Mouse (Mus musculus) kidney, postnatal 0 days (tissue): ENCODE data around the gene Lxn. TPM values are rescaled to one million over a fixed set of nuclear protein-coding genes. Genes with fewer than 3 reads are reported as not detected.

Experiments used
- ATAC-seq: fragments of 200-750 bp; cut with Nextera tagmentation; replicated peaks from 2 replicates; pipeline ENCODE4 v1.8.0; 2017; ENCODE audit warnings: low read depth, moderate number of reproducible peaks, moderate TSS enrichment, moderate library complexity; ENCODE audit not compliant: low FRiP score
- DNase-seq: peaks from one replicate; pipeline ENCODE4 v3.0.0-alpha.2; 2016; ENCODE audit warnings: low spot score
- H3K27ac ChIP-seq: fragments of 300-500 bp; sonication (generic); 2 replicates; pipeline ENCODE4 v1.5.1; 2014; ENCODE audit warnings: mild to moderate bottlenecking
- H3K27me3 ChIP-seq: fragments of 300-500 bp; sonication (generic); 2 replicates; pipeline ENCODE4 v1.6.1; 2014; ENCODE audit warnings: low read length, mixed read lengths; ENCODE audit not compliant: insufficient read depth
- H3K36me3 ChIP-seq: fragments of 300-500 bp; sonication (generic); 2 replicates; pipeline ENCODE4 v1.6.1; 2014; ENCODE audit warnings: low read length, mixed read lengths; ENCODE audit not compliant: insufficient read depth
- H3K4me1 ChIP-seq: fragments of 300-500 bp; sonication (generic); replicated peaks from 2 replicates; pipeline ENCODE4 v1.6.1; 2014; ENCODE audit warnings: antibody characterized with exemption, low read length, mixed read lengths; ENCODE audit not compliant: insufficient read depth
- H3K4me2 ChIP-seq: fragments of 300-500 bp; sonication (generic); 2 replicates; pipeline ENCODE4 v1.6.1; 2014; ENCODE audit warnings: mild to moderate bottlenecking, low read length, moderate library complexity, mixed read lengths
- H3K4me3 ChIP-seq: fragments of 300-500 bp; sonication (generic); replicated peaks from 2 replicates; pipeline ENCODE4 v1.5.1; 2014; ENCODE audit warnings: low read depth, low read length
- H3K9ac ChIP-seq: fragments of 300-500 bp; sonication (generic); 2 replicates; pipeline ENCODE4 v1.6.1; 2014; ENCODE audit warnings: low read depth, low read length
- H3K9me3 ChIP-seq: fragments of 300-500 bp; sonication (generic); replicated peaks from 2 replicates; pipeline ENCODE4 v1.6.1; 2016; ENCODE audit warnings: low read length, inconsistent platforms, mixed read lengths
- CTCF ChIP-seq: IDR thresholded peaks from 2 replicates; pipeline ENCODE4 v1.5.1; 2016; ENCODE audit warnings: antibody characterized with exemption, low read depth, mild to moderate bottlenecking, moderate library complexity
- WGBS: fragments of 180-500 bp; shearing (Covaris S2); extraction: QIAGEN DNeasy Blood & Tissue Kit; methylation state at CpG from one replicate; pipeline ENCODE4 v1.1.7; 2014; 5-methylcytosine and 5-hydroxymethylcytosine counted together
- polyA plus RNA-seq: library from polyadenylated mRNA; unstranded; fragments of >200 nt; fragmentation: Nextera tagmentation; extraction: Ambion mirVana; gene quantifications from 2 replicates; pipeline ENCODE4 v1.2.1, GENCODE M21; 2015

Gene Lxn
- polyA plus RNA-seq, 1 experiment from 2014 or later: 66.6 TPM

DNA sequence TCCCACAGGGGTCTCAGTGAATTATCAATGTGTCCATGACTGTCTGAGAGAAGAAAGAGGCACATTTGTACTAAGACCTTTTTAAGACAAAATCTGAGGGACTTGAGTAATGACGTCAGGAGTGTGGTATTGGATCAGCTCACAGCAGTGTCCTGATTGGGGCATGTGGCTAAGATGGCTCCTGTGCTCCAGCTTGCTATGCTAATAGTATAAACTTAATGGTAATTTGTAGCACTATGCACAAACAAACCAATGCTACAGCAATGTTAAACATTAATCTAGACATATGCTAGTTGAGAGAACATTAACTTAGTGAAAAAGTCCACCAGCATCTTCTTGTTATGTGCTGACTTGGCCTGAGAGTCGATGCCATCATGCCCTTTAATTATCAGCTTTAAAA is 21.5 kb upstream of the Lxn start:
- WGBS: 76% methylated on average over 2 of the region's 2 CpGs
- no peaks in the 10 kb centered on the region for H3K4me1 ChIP-seq
- H3K27ac ChIP-seq: no peak overlapping the region
- no peak for TF ChIP-seq CTCF
- no peak overlapping the region for H3K4me3 ChIP-seq
- DNase-seq (no peak), ATAC-seq (peak; percentile 69)
- no peaks in the 10 kb centered on the region for H3K9me3 ChIP-seq
- no peak overlapping the region for H3K4me2 ChIP-seq
- H3K36me3 ChIP-seq: no peaks in the 10 kb centered on the region
- H3K9ac ChIP-seq: no peak overlapping the region
- H3K27me3 ChIP-seq: no peaks in the 10 kb centered on the region

GRCm38 (mm10) chr3:67482400-67482799 is 18.7 kb upstream of the Lxn start:
- no peak for TF ChIP-seq CTCF
- 90% methylated on average over 10 of the region's 10 CpGs for WGBS
- Histone ChIP-seq H3K27me3 (no peaks in the 10 kb centered on the region), H3K36me3 (0 out of 2 replicates have a peak, but pooled peaks cover 5% of the 10 kb centered on the region), H3K4me2 (no peak overlapping the region), H3K9ac (no peak overlapping the region), H3K4me1 (no peaks in the 10 kb centered on the region), H3K27ac (no peak overlapping the region), H3K4me3 (no peak overlapping the region), H3K9me3 (no peaks in the 10 kb centered on the region)
- ATAC-seq: no peak
- no peak for DNase-seq

- H3K27ac ChIP-seq: no peak overlapping the region
- 95% methylated on average over 11 of the region's 11 CpGs for WGBS
- no peaks in the 10 kb centered on the region for H3K4me1 ChIP-seq
- no peak for TF ChIP-seq CTCF
- no peak overlapping the region for H3K9ac ChIP-seq
- peaks cover 16% of the 10 kb centered on the region; the same call in 1 of the 2 replicates for H3K36me3 ChIP-seq
- DNase-seq: no peak
- H3K9me3 ChIP-seq: no peaks in the 10 kb centered on the region
- no peak overlapping the region for H3K4me3 ChIP-seq
- H3K4me2 ChIP-seq: no peak overlapping the region
- ATAC-seq: no peak
- no peaks in the 10 kb centered on the region for H3K27me3 ChIP-seq
Observed at GRCm38 (mm10) chr3:67479806-67480205, 16.1 kb upstream of the Lxn start.

- WGBS: 96% methylated on average over 6 of the region's 6 CpGs
Observed at GRCm38 (mm10) chr3:67473438-67473837, 9.7 kb upstream of the Lxn start.

GRCm38 (mm10) chr3:67471408-67472127 is 7.8 kb upstream of the Lxn start:
- Histone ChIP-seq H3K27me3 (no peaks in the 10 kb centered on the region), H3K4me2 (no peak overlapping the region), H3K9ac (no peak overlapping the region), H3K4me1 (no peaks in the 10 kb centered on the region), H3K4me3 (no peak overlapping the region), H3K36me3 (peaks cover 32% of the 10 kb centered on the region; the same call in 1 of the 2 replicates), H3K9me3 (no peaks in the 10 kb centered on the region), H3K27ac (no peak overlapping the region)
- DNase-seq (no peak), ATAC-seq (no peak)
- WGBS: 88% methylated on average over 4 of the region's 4 CpGs
- no peak for TF ChIP-seq CTCF

More at GRCm38 (mm10) chr3:67473438-67473837, 9.7 kb upstream of the Lxn start:
- peaks cover 23% of the 10 kb centered on the region; the same call in 1 of the 2 replicates for H3K36me3 ChIP-seq
- H3K9me3 ChIP-seq: no peaks in the 10 kb centered on the region
- H3K9ac ChIP-seq: no peak overlapping the region
- ATAC-seq (no peak), DNase-seq (no peak)
- H3K27me3 ChIP-seq: no peaks in the 10 kb centered on the region
- no peak overlapping the region for H3K27ac ChIP-seq
- no peak for TF ChIP-seq CTCF
- no peak overlapping the region for H3K4me3 ChIP-seq
- H3K4me2 ChIP-seq: no peak overlapping the region
- no peaks in the 10 kb centered on the region for H3K4me1 ChIP-seq

DNA sequence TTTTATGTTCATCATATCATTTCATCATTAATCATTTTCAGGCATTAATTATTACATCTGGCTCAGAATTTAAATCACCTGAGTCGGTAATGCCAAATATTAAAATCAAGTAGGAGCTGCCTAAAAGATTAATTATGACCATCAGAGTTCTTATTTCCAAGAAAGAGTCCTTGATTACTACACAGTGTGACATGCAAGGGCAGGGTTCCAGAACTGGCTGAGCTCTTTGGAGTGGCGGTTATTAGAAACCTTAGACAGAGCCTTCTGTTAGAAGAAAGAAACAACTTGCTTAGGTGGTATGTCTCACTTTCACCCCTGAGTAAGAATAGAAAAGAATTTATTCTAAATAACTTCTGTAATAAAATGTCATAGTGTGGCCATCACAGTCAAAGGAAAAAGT is 3.6 kb upstream of the Lxn start:
- Histone ChIP-seq H3K9me3 (no peaks in the 10 kb centered on the region), H3K4me2 (no peak overlapping the region), H3K27ac (no peak overlapping the region), H3K4me1 (no peaks in the 10 kb centered on the region), H3K27me3 (no peaks in the 10 kb centered on the region), H3K36me3 (peaks cover 16% of the 10 kb centered on the region; the same call in 1 of the 2 replicates), H3K9ac (no peak overlapping the region), H3K4me3 (no peak overlapping the region)
- no peak for TF ChIP-seq CTCF
- WGBS: 84% methylated on average over 2 of the region's 2 CpGs
- ATAC-seq (no peak), DNase-seq (no peak)

DNA sequence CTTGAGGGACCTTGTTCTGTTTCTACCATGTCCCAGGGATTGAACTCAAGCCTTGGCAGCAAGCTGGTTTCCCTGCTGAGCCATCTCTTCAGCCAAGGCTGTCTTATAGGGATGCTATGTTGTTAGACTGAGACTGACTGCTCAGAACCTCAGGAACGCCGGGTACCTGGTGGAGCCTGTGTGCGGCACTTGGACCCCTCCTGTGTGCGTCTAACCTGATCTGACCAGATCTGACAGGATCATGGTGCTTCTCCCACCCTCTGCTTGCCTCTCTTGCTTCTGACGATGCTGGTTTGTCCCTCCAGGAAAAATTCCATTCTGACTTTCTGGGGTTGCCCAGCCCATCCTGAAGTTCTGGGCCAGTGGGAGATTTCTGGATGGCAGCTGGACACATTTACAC is 2.9 kb upstream of the Lxn start:
- no peaks in the 10 kb centered on the region for H3K9me3 ChIP-seq
- H3K36me3 ChIP-seq: peaks cover 16% of the 10 kb centered on the region; the same call in 1 of the 2 replicates
- ATAC-seq (no peak), DNase-seq (no peak)
- no peak overlapping the region for H3K4me2 ChIP-seq
- H3K4me1 ChIP-seq: no peaks in the 10 kb centered on the region
- H3K27me3 ChIP-seq: no peaks in the 10 kb centered on the region
- H3K27ac ChIP-seq: no peak overlapping the region
- 96% methylated on average over 5 of the region's 5 CpGs for WGBS
- TF ChIP-seq CTCF: no peak
- no peak overlapping the region for H3K4me3 ChIP-seq
- H3K9ac ChIP-seq: no peak overlapping the region
